ENCODE assay signal across 8 mouse cellular contexts in genomic region chr2:10047758-10048436, GRCm38 (mm10). TPM values are rescaled to one million over a fixed set of nuclear protein-coding genes. Genes with fewer than 3 reads are reported as not detected.
DNase-seq lines count a peak whose midpoint lies in the region; ATAC-seq lines count a peak whose summit lies in the region.

No protein-coding gene starts in this region.

- ATAC-seq in embryonic facial prominence, embryonic 15.5 days (ENCODE audit: insufficient number of reproducible peaks, low FRiP score, low TSS enrichment, low read depth) = peak; percentile 62
- ATAC-seq in limb, embryonic 13.5 days (ENCODE audit: low FRiP score, low read depth) = peak; percentile 76
- ATAC-seq in midbrain, embryonic 14.5 days (ENCODE audit: low FRiP score, low TSS enrichment) = peak; percentile 80

- peaks cover 16% of the 10 kb centered on the region for H3K4me1 ChIP-seq in embryonic facial prominence, embryonic 15.5 days
- H3K4me1 ChIP-seq in hindbrain, embryonic 10.5 days (replicated peaks) = peaks cover 24% of the 10 kb centered on the region
- peaks cover 17% of the 10 kb centered on the region for H3K4me1 ChIP-seq in limb, embryonic 13.5 days
- H3K4me1 ChIP-seq in midbrain, embryonic 14.5 days (ENCODE audit: control insufficient read depth, insufficient read depth, low read length) = peaks cover 14% of the 10 kb centered on the region

- H3K9me3 ChIP-seq in embryonic facial prominence, embryonic 15.5 days (replicated peaks) = no peaks in the 10 kb centered on the region
- no peaks in the 10 kb centered on the region for H3K9me3 ChIP-seq in hindbrain, embryonic 10.5 days
- no peaks in the 10 kb centered on the region for H3K9me3 ChIP-seq in limb, embryonic 13.5 days
- no peaks in the 10 kb centered on the region for H3K9me3 ChIP-seq in midbrain, embryonic 14.5 days (ENCODE audit: control insufficient read depth, low read length)

- 0% methylated on average over 46 of the region's 47 CpGs for WGBS in embryonic facial prominence, embryonic 15.5 days
- WGBS in hindbrain, embryonic 10.5 days = under 1% methylated on average over 47 of the region's 47 CpGs
- WGBS in limb, embryonic 13.5 days = under 1% methylated on average over 47 of the region's 47 CpGs
- 0% methylated on average over 46 of the region's 47 CpGs for WGBS in midbrain, embryonic 14.5 days

- H3K4me2 ChIP-seq in embryonic facial prominence, embryonic 15.5 days (replicated peaks) = peak overlapping the region; percentile 85
- peak overlapping the region; percentile 87 for H3K4me2 ChIP-seq in limb, embryonic 13.5 days (replicated peaks)
- H3K4me2 ChIP-seq in midbrain, embryonic 14.5 days (ENCODE audit: low read length) = peak overlapping the region; percentile 80

- peak overlapping the region; percentile 59 for H3K9ac ChIP-seq in embryonic facial prominence, embryonic 15.5 days
- H3K9ac ChIP-seq in limb, embryonic 13.5 days = peak overlapping the region; percentile 85
- H3K9ac ChIP-seq in midbrain, embryonic 14.5 days (replicated peaks; ENCODE audit: low read length) = peak overlapping the region; percentile 70

- H3K27ac ChIP-seq in embryonic facial prominence, embryonic 15.5 days (replicated peaks) = peak overlapping the region; percentile 63; the same call in 1 of the 2 replicates
- H3K27ac ChIP-seq in hindbrain, embryonic 10.5 days = peak overlapping the region; percentile 93
- peak overlapping the region; percentile 63 for H3K27ac ChIP-seq in limb, embryonic 13.5 days
- H3K27ac ChIP-seq in midbrain, embryonic 14.5 days (replicated peaks; ENCODE audit: low read depth, low read length) = peak overlapping the region; percentile 46

- no peaks in the 10 kb centered on the region for H3K36me3 ChIP-seq in embryonic facial prominence, embryonic 15.5 days
- H3K36me3 ChIP-seq in hindbrain, embryonic 10.5 days = no peaks in the 10 kb centered on the region
- H3K36me3 ChIP-seq in limb, embryonic 13.5 days = no peaks in the 10 kb centered on the region
- H3K36me3 ChIP-seq in midbrain, embryonic 14.5 days (ENCODE audit: control insufficient read depth, insufficient read depth, low read length) = no peaks in the 10 kb centered on the region

- H3K4me3 ChIP-seq in embryonic facial prominence, embryonic 15.5 days (replicated peaks) = peak overlapping the region; percentile 93
- H3K4me3 ChIP-seq in hindbrain, embryonic 10.5 days = peak overlapping the region; percentile 97
- peak overlapping the region; percentile 94 for H3K4me3 ChIP-seq in limb, embryonic 13.5 days
- peak overlapping the region; percentile 86 for H3K4me3 ChIP-seq in midbrain, embryonic 14.5 days (replicated peaks; ENCODE audit: low read depth, low read length)

- peak; percentile 23 to 33 for DNase-seq in layer of hippocampus, postnatal 36 days
- no peak for DNase-seq in layer of hippocampus, adult 9-10 months (ENCODE audit: low spot score)
- peak; percentile 22 to 43 for DNase-seq in adrenal gland, adult 18-20 months (ENCODE audit: low spot score in 2 of 2)
- DNase-seq in hindbrain, embryonic 10.5 days (ENCODE audit: low spot score) = peak; percentile 42
- peak; percentile 70 for DNase-seq in midbrain, embryonic 14.5 days
- DNase-seq in spleen, postnatal 36 days (ENCODE audit: low spot score in 2 of 2) = peak; percentile 3 to 13

- no peaks in the 10 kb centered on the region for H3K27me3 ChIP-seq in embryonic facial prominence, embryonic 15.5 days
- no peaks in the 10 kb centered on the region for H3K27me3 ChIP-seq in hindbrain, embryonic 10.5 days (ENCODE audit: insufficient read depth, poor library complexity, severe bottlenecking)
- H3K27me3 ChIP-seq in limb, embryonic 13.5 days = no peaks in the 10 kb centered on the region
- no peaks in the 10 kb centered on the region for H3K27me3 ChIP-seq in midbrain, embryonic 14.5 days (ENCODE audit: control insufficient read depth, insufficient read depth, low read length)

RNA-seq across cellular contexts. Expression of gene Taf3, which starts 0.5 kb away (rescaled TPM):
- 10 to 100 TPM; 15.0 to 15.8 TPM for total RNA-seq in layer of hippocampus, postnatal 36 days (2021)
- 10 to 100 TPM; 10.8 TPM for total RNA-seq in adrenal gland, adult 18-20 months (2021)
- 12.9 and 13.0 TPM in 2 replicates for polyA plus RNA-seq in embryonic facial prominence, embryonic 15.5 days (2015; fragmentation: Nextera tagmentation; extraction: Ambion mirVana)
- 13.6 and 16.2 TPM in 2 replicates for polyA plus RNA-seq in hindbrain, embryonic 10.5 days (2016; fragmentation: Nextera tagmentation; extraction: Ambion mirVana)
- polyA plus RNA-seq in limb, embryonic 13.5 days (2015; fragmentation: Nextera tagmentation; extraction: Ambion mirVana) = 15.2 and 16.5 TPM in 2 replicates
- 12.8 and 16.4 TPM in 2 replicates for polyA plus RNA-seq in midbrain, embryonic 14.5 days (2014; fragmentation: Nextera tagmentation; extraction: Ambion mirVana)

RNA-seq across cellular contexts. Expression of gene Atp5c1, which starts 32.4 kb away (rescaled TPM):
- 100 to 1,000 TPM; 256 to 257 TPM for total RNA-seq in layer of hippocampus, postnatal 36 days (2021)
- 100 to 1,000 TPM; 387 to 397 TPM for total RNA-seq in adrenal gland, adult 18-20 months (2021)
- polyA plus RNA-seq in embryonic facial prominence, embryonic 15.5 days (2015; fragmentation: Nextera tagmentation; extraction: Ambion mirVana) = 493 and 513 TPM in 2 replicates
- 487 TPM in 2 replicates for polyA plus RNA-seq in hindbrain, embryonic 10.5 days (2016; fragmentation: Nextera tagmentation; extraction: Ambion mirVana)
- polyA plus RNA-seq in limb, embryonic 13.5 days (2015; fragmentation: Nextera tagmentation; extraction: Ambion mirVana) = 528 and 534 TPM in 2 replicates
- polyA plus RNA-seq in midbrain, embryonic 14.5 days (2014; fragmentation: Nextera tagmentation; extraction: Ambion mirVana) = 577 and 596 TPM in 2 replicates

RNA-seq across cellular contexts. Expression of gene Kin, which starts 32.5 kb away (rescaled TPM):
- total RNA-seq in layer of hippocampus, postnatal 36 days (2021) = 10 to 100 TPM; 12.4 TPM
- 10 to 100 TPM; 14.8 to 19.3 TPM for total RNA-seq in adrenal gland, adult 18-20 months (2021)
- 28.3 and 28.6 TPM in 2 replicates for polyA plus RNA-seq in embryonic facial prominence, embryonic 15.5 days (2015; fragmentation: Nextera tagmentation; extraction: Ambion mirVana)
- 30.3 and 35.5 TPM in 2 replicates for polyA plus RNA-seq in hindbrain, embryonic 10.5 days (2016; fragmentation: Nextera tagmentation; extraction: Ambion mirVana)
- 27.9 and 34.2 TPM in 2 replicates for polyA plus RNA-seq in limb, embryonic 13.5 days (2015; fragmentation: Nextera tagmentation; extraction: Ambion mirVana)
- 33.9 and 34.2 TPM in 2 replicates for polyA plus RNA-seq in midbrain, embryonic 14.5 days (2014; fragmentation: Nextera tagmentation; extraction: Ambion mirVana)
